Mouse (Mus musculus) lung, embryonic 16.5 days (tissue): Measurements from ENCODE around the gene Rprd1b. TPM values are rescaled to one million over a fixed set of nuclear protein-coding genes. Genes with fewer than 3 reads are reported as not detected.

Experiments used
- ATAC-seq: fragments of 200-750 bp; cut with Nextera tagmentation; 2 replicates; pipeline ENCODE4 v1.8.0; 2017; ENCODE audit warnings: low read depth, mild to moderate bottlenecking, moderate library complexity
- H3K27ac ChIP-seq: fragments of 300-500 bp; sonication (generic); 2 replicates; pipeline ENCODE4 v1.5.1; 2014; ENCODE audit warnings: mild to moderate bottlenecking, control low read depth, low read length
- H3K27me3 ChIP-seq: fragments of 300-500 bp; sonication (generic); 2 replicates; pipeline ENCODE4 v1.6.1; 2014; ENCODE audit warnings: low read depth, low read length, mixed read lengths; ENCODE audit not compliant: control insufficient read depth, insufficient read depth
- H3K36me3 ChIP-seq: fragments of 300-500 bp; sonication (generic); 2 replicates; pipeline ENCODE4 v1.6.1; 2014; ENCODE audit warnings: low read length; ENCODE audit not compliant: control insufficient read depth, insufficient read depth
- H3K4me1 ChIP-seq: fragments of 300-500 bp; sonication (generic); replicated peaks from 2 replicates; pipeline ENCODE4 v1.6.1; 2014; ENCODE audit warnings: low read length, mixed read lengths; ENCODE audit not compliant: control insufficient read depth, insufficient read depth
- H3K4me2 ChIP-seq: fragments of 300-500 bp; sonication (generic); 2 replicates; pipeline ENCODE4 v1.6.1; 2014; ENCODE audit warnings: low read depth, low read length, control low read depth
- H3K4me3 ChIP-seq: fragments of 300-500 bp; sonication (generic); 2 replicates; pipeline ENCODE4 v1.5.1; 2014; ENCODE audit warnings: mild to moderate bottlenecking, low read length, control low read depth
- H3K9ac ChIP-seq: fragments of 300-500 bp; sonication (generic); 2 replicates; pipeline ENCODE4 v1.6.1; 2014; ENCODE audit warnings: low read length, control low read depth
- H3K9me3 ChIP-seq: fragments of 300-500 bp; sonication (generic); 2 replicates; pipeline ENCODE4 v1.6.1; 2016; ENCODE audit warnings: low read length; ENCODE audit not compliant: control insufficient read depth
- WGBS: fragments of 180-500 bp; shearing (Covaris S2); extraction: QIAGEN DNeasy Blood & Tissue Kit; methylation state at CpG from one replicate; pipeline ENCODE4 v1.1.7; 2014; 5-methylcytosine and 5-hydroxymethylcytosine counted together
- polyA plus RNA-seq: library from polyadenylated mRNA; unstranded; fragments of >200 nt; fragmentation: Nextera tagmentation; extraction: Ambion mirVana; gene quantifications from 2 replicates; pipeline ENCODE4 v1.2.1, GENCODE M21; 2015

The Rprd1b gene
- polyA plus RNA-seq, 1 experiment from 2014 or later: 43.4 TPM

- Histone ChIP-seq H3K9me3 (no peaks in the 10 kb centered on the region), H3K4me1 (peaks cover 14% of the 10 kb centered on the region), H3K9ac (no peak overlapping the region), H3K4me2 (no peak overlapping the region), H3K27ac (no peak overlapping the region), H3K36me3 (no peaks in the 10 kb centered on the region), H3K4me3 (no peak overlapping the region), H3K27me3 (no peaks in the 10 kb centered on the region)
- 34% methylated on average over 9 of the region's 9 CpGs for WGBS
- ATAC-seq: no peak
These were observed 152.5 kb downstream of the Rprd1b start for GRCm38 (mm10) chr2:158180797-158181196.

Other genes starting within 250 kb of the Rprd1b start
- not detected in 2 replicates for gene Vstm2l, start 113.8 kb upstream of the Rprd1b start, polyA plus RNA-seq
- 25.5 and 25.7 TPM in 2 replicates for gene Tti1, start 64 bp upstream of the Rprd1b start, polyA plus RNA-seq
- 75.8 and 81.6 TPM in 2 replicates for gene Tgm2, start 117.9 kb downstream of the Rprd1b start, polyA plus RNA-seq
- 3.9 and 4.0 TPM in 2 replicates for gene D630003M21Rik, start 200.7 kb downstream of the Rprd1b start, polyA plus RNA-seq
- gene Bpi, start 229.6 kb downstream of the Rprd1b start, polyA plus RNA-seq: not detected in 2 replicates